Mouse (Mus musculus) kidney, adult 11 months (tissue): ENCODE results near the gene Tmem266.

Source experiments
- DNase-seq: peaks from one replicate; pipeline ENCODE4 v3.0.0; 2022

The Tmem266 gene

GRCm38 (mm10) chr9:55468397-55468796 lies 141.7 kb downstream of the Tmem266 start:
- DNase-seq = no peak

- DNase-seq = no peak
Measured at GRCm38 (mm10) chr9:55476084-55476483, 149.4 kb downstream of the Tmem266 start.

- no peak for DNase-seq
Measured at GRCm38 (mm10) chr9:55478699-55479098, 152.0 kb downstream of the Tmem266 start.

- no peak for DNase-seq
Measured at GRCm38 (mm10) chr9:55482116-55482515, 155.4 kb downstream of the Tmem266 start.
